Mouse (Mus musculus) urinary bladder, postnatal 14 days (tissue): ENCODE measurements around the gene Osbpl6.

Source experiments
- DNase-seq: peaks from one replicate; pipeline ENCODE4 v3.0.0; 2021; ENCODE audit warnings: low spot score

Gene Osbpl6

DNA sequence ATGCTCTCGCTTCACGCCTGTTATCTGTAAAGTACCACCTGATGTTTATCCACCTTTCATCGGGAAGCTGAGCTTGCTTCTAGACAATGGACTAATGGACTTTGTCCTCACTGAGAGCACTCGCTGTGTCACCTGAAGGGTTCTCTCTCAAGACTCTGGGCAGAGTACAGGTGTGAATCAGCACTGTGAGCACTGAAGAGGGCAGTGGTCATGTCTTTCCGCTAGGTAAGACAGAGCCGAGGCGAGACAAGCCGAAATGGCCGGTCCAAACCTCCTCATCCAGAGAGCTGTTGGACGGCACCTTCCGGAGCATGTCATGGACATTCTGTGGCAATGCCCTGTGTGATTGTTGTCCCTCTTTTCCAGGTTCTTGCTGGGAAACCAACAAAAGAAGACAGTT lies 92.6 kb downstream of the Osbpl6 start:
- DNase-seq, result no peak

DNA sequence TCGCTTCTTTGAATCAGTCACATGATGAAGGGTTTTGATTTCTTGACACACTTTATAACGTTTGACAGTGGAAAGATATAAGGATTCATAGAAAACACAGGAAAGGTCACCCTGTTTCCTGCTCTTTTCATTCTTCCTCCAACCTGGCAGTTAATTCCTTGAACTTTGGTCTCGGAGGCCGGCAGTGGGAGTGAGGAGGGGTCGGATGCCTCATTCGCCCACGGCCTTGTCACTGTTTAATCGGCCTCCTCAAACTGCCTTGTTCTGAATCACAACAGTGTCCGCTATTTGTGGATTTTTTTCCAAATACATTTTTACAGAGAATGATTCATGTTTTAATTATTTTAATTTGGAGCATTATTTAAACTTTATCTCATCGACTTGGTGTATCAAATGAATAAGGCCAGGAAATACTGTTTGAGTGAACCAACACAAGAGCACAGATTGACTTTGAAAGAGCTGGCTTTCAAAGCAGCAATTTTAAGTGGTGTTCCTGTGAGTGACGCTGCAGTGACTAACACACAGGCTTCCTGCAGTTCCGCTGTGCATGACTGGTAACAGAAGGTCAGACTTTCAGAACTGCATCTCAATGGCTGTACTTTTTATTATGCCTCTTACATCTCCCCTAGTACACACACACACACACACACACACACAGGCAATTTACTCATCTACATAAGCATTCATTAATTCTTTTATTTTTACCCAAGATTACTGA lies 98.0 kb downstream of the Osbpl6 start:
- DNase-seq, result no peak

DNA sequence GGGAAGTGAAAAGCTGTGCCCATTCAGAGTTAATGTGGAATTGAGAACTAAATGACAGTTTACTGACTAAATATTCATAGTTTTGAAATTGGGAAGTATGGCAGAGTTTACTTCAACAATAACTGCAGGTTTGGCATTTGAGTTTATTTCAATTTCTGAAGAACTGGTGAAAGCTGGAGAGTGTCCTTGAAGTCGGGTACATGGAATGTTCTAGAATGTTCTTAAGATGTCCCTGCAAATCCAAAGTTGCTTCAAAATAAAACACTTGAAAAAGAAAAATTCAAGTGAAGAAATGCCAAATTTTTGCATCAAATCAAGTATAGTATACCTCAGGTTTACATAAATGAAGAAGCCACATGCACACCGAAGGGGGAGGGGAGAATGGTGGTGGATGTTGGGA lies 98.7 kb downstream of the Osbpl6 start:
- DNase-seq, result no peak

DNA sequence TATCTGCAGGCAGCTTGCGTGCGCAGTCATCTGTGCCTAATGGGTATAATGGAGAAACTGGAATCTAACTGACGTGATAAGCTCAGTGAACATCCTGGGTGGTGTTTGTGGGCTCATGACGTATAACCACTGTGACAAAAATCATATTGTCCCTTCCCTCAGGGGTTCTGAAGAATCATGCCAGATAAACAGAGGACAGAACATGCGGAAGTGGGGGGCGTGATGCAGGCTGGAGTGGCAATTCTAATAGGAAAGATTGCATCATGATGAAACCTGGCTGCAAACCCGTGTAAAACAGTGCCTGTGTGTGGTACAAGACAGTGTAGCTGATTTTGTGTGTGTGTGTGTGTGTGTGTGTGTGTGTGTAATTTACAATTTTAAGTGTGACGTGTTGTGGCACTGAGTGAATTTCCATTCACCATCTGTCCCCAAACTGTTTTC lies 105.0 kb downstream of the Osbpl6 start:
- DNase-seq, result no peak

DNA sequence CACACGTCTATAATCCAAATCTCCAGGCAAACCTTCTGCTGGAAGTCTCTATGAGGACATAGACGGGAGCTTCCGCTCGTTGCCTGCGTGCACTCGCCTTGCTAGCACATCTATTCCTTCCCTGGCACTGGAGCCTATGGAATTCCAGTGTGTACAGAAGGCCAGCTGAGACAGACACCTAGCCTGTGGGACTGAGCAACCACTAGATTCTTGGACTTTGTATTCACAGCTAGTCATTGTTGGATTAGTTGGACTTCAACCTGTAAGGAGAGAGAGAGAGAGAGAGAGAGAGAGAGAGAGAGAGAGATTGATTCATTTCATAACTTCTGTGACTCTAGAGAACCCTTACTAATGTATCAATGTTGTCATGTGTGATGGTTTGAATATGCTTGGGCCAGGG lies 105.8 kb downstream of the Osbpl6 start:
- no peak for DNase-seq

DNA sequence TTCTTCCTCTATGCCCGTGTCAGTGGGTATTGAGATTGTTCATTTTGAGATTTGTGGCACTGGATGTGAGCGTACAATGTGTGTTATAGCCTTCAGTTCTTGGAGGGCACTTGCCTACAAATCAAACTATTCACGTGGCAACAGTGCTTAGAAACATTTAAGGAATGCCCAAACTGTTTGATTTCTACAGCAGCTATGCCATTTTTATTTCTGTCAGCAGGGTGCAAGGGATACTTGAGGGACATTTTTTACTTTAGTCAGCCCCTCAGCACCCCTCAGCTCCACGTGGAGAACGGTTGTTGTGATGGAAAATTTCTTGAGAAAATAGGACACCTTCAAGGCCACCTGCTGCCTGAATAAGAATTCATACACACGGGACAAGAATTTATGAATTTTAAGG lies 106.6 kb downstream of the Osbpl6 start:
- DNase-seq, result no peak

DNA sequence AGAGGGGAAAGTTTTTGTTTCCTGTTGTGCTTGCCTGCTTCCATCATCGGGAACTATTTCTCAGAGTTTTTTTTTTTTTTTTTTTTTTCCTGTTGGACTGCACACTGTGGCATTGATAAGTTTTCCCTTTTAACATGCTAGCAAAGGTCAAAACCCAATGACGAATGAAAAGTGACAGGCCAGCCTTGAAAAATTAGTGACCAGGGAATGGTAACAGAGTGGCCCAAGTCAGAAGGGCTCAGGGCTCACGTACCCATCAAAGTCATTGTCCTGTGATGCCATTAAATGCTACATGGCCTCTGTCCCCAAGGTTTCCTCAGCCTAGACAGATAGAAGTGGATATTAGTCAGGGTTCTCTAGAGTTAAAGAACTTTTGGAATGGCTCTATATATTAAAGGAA lies 107.0 kb downstream of the Osbpl6 start:
- no peak for DNase-seq

DNA sequence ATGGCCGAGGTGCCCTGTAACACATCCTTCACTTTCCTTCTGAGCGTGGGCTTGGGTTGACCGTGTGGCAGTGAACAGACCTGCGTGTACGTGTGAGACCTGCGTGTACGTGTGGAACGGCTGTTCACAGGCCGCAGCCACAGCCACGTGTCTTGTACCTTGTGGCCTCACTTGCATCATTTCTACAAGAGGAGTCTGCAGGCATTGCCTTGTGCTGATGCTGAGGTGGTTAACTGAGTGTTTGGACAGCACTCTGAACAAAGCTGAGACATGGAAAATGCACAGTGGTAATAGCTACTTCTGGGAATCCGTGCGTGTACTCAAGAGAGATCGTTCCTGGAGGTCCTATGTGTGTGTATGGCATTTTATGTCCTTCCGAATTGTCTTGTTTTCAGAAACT lies 111.2 kb downstream of the Osbpl6 start:
- no peak for DNase-seq

DNA sequence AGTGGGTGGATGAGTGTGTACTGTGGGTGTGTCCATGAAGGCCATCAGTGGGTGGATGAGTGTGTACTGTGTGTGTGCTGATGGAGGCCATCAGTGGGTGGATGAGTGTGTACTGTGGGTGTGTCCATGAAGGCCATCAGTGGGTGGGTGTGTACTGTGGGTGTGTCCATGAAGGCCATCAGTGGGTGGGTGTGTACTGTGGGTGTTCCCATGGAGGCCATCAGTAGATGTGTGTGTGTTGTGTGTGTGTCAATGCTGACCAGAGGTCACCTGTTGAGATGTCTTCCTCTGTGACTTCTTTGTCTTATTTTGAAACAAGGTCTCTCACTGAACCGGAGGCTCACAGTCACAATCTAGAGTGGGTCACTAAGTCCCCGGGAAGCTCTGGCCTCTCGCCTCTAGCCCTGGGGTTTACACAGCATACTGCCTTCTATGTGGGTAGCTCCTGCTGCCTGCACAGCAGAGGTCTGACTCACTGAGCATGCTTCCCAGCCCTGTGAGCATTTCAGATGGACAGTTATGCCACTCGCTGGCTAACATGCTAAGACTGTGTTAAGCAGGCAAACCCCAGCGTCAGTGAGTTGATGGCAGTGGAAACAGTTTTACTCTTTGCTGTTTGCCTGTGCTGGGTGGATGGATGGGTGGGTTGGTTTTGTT lies 112.2 kb downstream of the Osbpl6 start:
- DNase-seq, result no peak

DNA sequence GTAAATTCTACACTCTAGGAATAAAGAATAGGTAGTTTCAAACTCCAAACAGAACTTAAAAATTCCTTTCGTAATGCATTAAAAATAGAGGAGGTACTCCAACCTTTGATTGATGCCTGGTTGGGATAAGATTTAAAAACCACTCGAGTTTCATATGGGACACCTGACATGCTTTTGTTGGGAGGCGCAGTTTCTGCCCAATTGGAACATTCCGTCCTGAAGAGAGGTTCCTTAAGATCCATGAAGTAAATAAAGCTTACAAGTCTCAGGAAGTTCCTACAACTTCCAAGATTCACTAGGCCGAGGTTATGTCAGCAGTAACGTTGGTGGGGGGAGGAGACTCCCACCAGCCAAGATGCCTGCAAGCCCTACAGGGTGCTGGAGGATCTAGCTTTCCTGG lies 115.3 kb downstream of the Osbpl6 start:
- no peak for DNase-seq

DNA sequence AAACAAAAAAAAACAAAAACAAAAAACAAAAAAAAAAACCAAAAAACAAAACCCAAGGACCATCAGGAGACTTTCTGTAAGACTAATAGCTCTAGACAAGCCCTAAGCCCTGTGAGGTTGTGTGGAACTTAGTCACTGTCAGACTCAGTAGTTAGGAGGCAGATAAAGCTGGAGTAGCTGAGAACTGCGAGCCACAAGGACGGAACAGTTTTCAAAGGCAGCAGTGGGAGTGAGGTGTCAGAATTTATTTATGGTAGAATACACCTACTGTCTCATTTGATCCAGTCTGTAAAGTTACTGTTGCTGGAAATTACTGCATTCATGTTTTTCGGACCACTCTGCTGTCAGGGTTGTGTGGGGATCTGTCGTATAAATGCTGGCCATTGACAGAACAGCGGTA lies 118.1 kb downstream of the Osbpl6 start:
- no peak for DNase-seq

DNA sequence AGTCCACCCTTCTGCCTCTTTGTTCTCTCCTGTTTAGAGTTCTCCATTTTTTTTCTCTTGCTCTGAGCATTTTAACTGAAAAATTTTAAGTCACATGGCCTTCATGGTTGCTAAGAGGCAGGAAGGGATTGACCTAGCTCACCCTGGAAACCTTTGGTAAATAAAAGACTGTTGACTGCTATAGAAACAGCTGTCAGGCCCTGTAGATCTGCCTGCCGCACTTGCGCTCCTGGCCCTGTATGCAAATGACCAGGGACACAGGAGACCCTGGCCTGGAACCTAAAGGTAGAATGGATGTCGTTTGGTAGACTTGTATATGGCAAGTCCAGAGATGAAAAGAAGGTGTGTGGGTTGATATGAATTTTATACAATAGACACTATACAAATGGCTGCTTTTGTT lies 119.3 kb downstream of the Osbpl6 start:
- DNase-seq, result no peak

DNA sequence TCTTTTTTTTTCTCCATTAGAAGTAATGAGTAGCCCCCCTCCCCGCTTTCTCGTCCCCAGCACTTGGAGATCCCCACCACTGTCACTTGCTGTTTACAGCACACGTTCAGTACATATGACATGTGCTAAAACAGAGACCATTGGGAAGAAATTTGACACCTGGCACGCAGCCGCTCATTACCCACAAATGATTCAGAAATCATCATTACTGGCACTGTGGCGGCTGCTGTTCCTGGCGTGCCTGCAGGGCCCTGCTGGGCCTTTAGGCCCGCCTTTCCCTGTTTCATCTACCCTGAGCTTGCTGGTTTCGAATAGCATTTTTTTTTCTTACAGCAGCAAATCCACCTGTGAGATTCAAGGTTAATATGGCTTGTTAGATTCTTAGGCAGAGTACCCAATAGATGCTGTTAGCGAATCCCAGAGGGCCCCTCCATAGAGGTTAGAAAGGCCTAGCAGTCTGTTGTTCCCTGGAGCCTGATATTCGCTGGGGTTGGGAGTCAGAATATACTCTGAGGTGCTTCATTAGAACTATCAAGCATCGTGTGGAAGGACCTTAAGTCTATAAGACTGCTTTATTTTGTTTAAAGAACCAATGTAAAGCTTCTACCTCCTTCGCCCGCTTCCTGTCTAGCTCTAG lies 126.3 kb downstream of the Osbpl6 start:
- DNase-seq, result no peak

DNA sequence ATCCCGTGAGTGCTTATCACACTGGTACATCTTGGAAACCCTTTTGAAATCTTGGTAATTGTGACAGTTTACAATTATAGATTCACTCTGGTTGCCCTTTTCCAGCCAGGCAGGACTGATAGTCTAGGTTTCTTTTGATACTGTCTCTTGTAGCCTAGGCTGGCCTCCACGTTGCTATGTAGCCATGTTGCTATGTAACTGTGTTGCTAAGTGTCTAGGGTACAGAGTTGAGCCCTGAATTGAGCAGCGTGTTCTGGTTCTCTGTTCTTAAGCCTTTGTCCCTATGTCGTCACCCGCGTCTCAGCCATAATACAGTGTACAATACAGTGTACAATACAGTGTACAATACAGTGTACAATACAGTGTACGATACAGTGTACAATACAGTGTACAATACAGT lies 128.6 kb downstream of the Osbpl6 start:
- DNase-seq, result no peak

DNA sequence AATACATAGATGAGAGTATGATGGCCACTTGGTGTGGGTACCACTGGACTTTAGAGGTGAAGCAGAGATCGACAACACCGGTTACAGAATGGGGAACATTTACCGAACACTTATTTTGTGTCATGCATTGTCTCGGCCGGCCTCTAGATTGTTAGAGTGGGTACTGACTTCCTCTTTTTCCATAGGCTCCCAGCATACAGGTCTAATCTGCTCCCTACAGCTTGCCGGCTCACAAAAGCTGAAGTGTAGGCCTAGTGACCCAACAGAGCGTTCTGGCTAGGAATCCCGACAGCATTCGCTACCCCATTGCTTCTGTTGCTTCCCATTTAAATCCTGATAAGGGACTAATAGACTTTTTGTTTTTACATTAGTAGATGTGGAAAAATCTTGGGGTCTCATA lies 135.6 kb downstream of the Osbpl6 start:
- DNase-seq, result no peak

DNA sequence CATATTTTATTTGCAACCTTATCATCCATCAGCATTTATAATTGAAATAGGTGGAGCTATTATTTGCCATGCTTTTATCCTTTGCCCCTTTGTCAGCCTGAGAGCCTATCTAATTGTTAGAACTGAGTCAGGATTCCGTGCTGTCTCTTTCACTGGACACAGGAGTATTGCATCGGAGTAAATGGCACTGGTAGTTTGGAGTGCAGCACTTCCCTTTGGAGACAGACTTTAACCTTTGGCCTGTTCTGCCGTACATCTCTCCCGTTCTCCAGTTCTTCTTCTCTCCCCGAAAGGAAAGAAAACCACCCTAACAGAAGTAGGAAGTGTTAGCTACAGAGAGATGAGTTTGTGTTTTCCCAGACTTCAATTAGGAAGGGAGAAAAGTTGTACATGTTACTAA lies 136.6 kb downstream of the Osbpl6 start:
- DNase-seq, result no peak

DNA sequence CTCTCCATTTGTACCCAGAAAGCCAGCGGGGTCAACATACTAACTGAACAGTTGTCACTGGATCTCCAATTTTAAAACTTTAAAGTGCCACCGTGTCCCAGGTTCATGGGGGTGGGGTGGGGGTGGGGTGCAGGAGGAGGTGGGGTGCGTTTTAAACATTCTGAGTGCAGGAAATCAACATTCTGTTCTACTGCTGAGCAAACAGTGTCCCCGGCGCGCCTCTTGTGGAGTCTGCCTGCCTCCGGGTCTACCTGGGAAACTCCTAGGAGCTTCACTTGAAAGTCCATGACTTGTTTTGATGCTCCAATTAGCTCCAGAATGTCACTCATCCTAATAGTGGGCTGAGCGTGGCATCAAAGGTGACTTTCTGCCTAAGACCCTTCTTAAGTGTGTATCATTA lies 139.2 kb downstream of the Osbpl6 start:
- DNase-seq, result no peak

DNA sequence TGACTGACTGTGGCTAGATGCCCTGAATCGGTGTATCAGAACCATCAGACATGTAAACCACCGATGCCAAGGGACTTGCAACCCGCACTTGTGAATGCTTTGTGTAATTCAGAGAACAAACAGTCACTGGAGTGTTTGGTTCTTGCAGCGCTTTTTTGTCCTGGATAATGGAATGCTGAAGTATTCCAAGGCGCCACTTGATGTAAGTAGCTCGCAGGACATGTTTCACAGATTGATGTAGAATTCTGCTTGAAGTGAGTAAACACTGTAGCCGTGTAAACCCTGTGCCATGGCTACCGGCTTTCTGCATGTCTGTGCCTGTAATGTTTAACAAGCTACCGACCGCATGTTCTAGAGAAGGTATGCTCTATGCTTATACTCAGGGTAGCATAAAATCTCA lies 141.9 kb downstream of the Osbpl6 start:
- DNase-seq, result peak; percentile 29

DNA sequence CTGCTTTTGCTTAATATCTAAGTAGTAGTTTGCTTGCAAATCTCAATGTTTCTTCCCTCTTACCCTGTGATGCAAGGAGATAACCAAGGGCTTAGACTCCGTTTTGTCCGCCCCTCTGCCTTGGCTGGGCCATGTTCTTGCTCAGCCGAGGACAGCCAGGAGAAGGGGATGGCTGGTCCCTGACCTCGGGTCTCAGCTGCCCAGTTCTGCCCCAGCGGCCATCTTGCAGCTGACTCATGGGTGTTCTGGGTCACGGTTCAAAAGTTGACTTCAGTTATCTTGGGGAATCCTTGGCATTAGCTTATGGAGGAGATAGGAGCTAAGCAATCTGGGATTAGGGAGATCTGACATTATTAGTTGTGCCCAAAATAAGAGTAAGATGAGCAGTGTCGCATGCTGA lies 142.5 kb downstream of the Osbpl6 start:
- no peak for DNase-seq

DNA sequence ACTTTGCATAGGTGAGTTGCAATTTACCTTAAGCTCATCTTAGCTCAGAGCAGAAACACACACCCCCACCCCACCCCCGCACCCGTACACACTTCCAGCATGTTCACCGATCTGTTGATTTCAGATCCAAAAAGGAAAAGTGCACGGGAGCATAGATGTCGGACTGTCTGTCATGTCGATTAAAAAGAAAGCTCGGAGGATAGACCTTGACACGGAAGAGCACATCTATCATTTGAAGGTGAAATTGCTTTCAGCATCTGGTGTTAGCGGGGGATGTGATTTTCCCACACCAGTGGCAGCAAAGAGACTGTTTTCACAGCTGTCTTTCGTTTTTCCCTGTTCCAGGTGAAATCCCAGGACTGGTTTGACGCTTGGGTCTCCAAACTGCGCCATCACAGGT lies 143.0 kb downstream of the Osbpl6 start:
- DNase-seq, result no peak

DNA sequence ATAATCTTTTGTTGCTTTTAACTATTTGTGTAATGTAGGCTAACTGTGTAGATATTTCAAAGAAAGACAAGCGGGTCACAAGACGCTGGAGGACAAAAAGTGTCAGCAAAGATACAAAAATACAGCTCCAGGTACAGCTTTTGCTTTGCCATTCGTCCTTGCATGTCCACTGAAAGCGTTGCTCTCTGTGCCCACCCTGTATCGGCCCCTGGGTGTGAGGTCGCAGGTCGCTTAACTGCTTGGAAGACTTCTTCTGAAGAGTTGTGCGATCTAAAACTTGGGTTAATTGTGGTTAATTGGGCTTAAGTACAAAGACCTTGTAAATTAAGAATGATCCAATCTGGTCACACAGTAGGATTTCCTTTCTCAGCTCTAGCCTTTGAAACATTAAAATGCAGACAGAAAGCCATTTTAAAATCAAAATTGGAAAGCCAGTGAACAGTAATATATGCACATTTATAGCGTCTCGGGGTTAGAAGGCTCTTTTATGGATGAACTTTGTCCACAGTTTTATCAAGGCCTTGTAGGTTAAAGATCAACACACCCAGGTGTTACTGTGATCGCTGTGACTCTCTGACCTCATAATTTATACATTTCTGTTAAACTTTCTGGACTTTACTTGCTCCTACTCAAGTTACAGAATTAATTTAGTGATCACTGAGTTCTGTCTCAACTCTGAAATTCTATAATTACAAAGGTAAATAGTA lies 149.7 kb downstream of the Osbpl6 start:
- DNase-seq, result no peak

DNA sequence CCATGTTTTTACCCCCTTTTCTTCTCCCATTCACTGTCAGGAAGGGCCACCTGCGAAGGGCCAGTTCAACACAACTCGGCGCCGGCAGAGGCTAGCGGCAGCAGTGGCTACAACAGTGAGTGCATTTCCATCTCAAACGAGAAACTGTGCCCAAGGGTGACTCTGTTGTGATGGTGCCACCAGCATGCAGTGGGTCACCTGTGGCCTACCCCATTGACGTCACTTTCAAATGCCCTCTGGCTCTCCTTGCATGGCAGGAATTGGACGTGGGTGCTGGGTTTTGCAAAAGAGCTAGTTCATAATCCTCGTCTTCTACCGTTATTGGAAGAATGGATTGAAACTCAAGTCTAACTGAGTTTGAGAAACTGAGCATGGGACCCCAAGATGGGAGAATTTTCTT lies 153.8 kb downstream of the Osbpl6 start:
- no peak for DNase-seq

DNA sequence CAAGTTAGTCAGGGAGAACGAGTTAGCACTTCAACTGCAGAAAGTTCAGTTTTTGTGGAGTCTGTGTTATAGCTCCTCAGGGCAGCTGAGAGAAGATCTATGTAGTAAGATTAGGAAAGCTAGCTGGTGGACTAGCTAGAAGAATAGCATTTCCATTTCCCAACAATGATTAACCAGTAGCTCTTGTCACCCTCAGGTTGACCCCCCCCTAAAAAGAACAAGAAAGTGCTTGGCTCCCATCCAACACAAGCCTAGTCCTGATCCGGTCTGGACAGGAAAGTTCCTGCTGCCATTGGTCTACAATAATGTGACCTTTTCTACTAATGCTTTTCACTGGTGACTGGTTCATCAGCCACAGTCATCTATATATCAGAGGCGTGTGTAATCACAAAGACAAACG lies 157.6 kb downstream of the Osbpl6 start:
- peak; percentile 75 for DNase-seq
